In the genomic region with DNA sequence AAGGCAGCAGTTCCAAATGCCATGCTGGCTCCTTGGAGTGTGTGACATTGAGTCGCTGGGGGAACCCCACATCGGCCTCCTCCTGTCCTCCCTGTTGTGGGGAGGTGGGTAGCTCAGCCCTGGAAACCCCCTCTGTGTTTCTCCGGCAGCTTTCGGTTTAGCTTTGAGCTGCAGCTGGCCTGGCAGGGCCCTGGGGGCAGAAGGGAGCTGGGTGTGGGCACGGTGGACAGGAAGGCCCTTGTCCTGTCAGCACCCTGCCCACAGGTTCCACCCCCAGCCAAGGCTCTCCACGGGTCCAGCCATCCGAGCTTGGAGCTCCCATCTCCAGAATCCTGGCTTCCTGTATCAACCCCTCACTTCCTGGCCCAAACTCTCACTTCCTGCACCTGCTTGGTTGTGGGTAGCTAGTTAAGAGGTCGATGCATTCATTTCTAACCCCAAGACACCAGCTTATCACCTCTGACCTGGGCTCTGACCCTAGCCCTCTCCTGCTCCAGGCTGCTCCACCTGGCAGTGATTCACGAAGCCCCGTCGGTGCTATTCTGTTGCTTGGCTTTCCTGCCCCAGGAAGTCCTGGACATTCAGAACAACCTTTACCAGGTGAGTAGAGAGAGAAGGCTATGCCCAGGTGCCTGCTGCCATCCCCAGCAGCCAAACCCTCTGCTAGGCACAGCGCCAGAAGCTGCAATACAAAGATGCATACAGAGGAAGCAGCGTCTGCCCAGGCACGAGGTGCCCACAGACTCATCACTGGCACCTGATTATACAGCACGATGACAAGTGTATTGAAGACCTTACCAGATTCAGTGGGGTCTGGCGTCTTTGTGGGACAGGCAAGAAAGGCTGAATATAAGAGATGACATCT, we compare ENCODE assay signal across 10 mouse cellular contexts. TPM values are rescaled to one million over a fixed set of nuclear protein-coding genes. Genes with fewer than 3 reads are reported as not detected.
DNase-seq lines count a peak whose midpoint lies in the region; ATAC-seq lines count a peak whose summit lies in the region.
"Had no signal": no experiment of that assay in that cellular context is flagged by ENCODE, and none has a peak within 500 bp of the region (broad histone marks: within the 10 kb centered on the region; RNA-seq: fewer than 3 reads in every experiment).

No protein-coding gene starts in this region.

- H3K4me2 ChIP-seq in intestine, embryonic 16.5 days (ENCODE audit: low read depth, low read length) = no peak overlapping the region

- peaks cover 11% of the 10 kb centered on the region; the same call in 1 of the 2 replicates for H3K4me1 ChIP-seq in intestine, embryonic 16.5 days (ENCODE audit: control insufficient read depth, insufficient read depth, low read length)

- no peaks in the 10 kb centered on the region for H3K36me3 ChIP-seq in intestine, embryonic 16.5 days (ENCODE audit: control insufficient read depth, insufficient read depth, low read length)

- no peak overlapping the region for H3K4me3 ChIP-seq in intestine, embryonic 16.5 days (ENCODE audit: low read length)

- H3K27ac ChIP-seq in intestine, embryonic 16.5 days (ENCODE audit: low read length) = no peak overlapping the region

- peaks cover 9% of the 10 kb centered on the region; the same call in 1 of the 2 replicates for H3K27me3 ChIP-seq in intestine, embryonic 16.5 days (replicated peaks; ENCODE audit: control insufficient read depth, insufficient read depth, low read length)

- no peaks in the 10 kb centered on the region for H3K9me3 ChIP-seq in intestine, embryonic 16.5 days (ENCODE audit: control insufficient read depth, low read length)

- 0 out of 2 replicates have a peak overlapping the region, but pooled peaks have one; percentile 10 for H3K9ac ChIP-seq in intestine, embryonic 16.5 days (ENCODE audit: low read depth, low read length)

- peak; percentile 94 for DNase-seq in heart, adult 11 months
- DNase-seq in heart, postnatal 4 days = no peak
- peak; percentile 53 to 56 for DNase-seq in spleen, adult 18-20 months
- no peak for DNase-seq in spleen, postnatal 14 days (ENCODE audit: low spot score in 2 of 2)
- DNase-seq in thymus, postnatal 36 days = peak; percentile 52 to 63
- DNase-seq in right cerebral cortex, postnatal 14 days = no peak
- DNase-seq in gastrocnemius, postnatal 4 days (ENCODE audit: low spot score in 2 of 2) = no peak
- DNase-seq: gastrocnemius, postnatal 25 days; right cerebral cortex, adult 18-20 months had no signal

- WGBS in intestine, embryonic 16.5 days = 70% methylated on average over 16 of the region's 16 CpGs

- no peak for ATAC-seq in intestine, embryonic 16.5 days

RNA-seq across cellular contexts. Expression of gene Nfkbie, which starts 2.7 kb away (rescaled TPM):
- total RNA-seq in heart, postnatal 4 days (2021) = 1 to 10 TPM; 1.5 to 1.9 TPM
- polyA plus RNA-seq in intestine, embryonic 16.5 days (2015; fragmentation: Nextera tagmentation; extraction: Ambion mirVana) = 5.0 and 5.5 TPM in 2 replicates
- 1 to 10 TPM; 3.2 TPM for total RNA-seq in gastrocnemius, postnatal 4 days (2021)

RNA-seq across cellular contexts. Expression of gene Slc35b2, which starts 5.4 kb away (rescaled TPM):
- 10 to 100 TPM; 37.3 to 39.2 TPM for total RNA-seq in heart, postnatal 4 days (2021)
- polyA plus RNA-seq in intestine, embryonic 16.5 days (2015; fragmentation: Nextera tagmentation; extraction: Ambion mirVana) = 132 and 136 TPM in 2 replicates
- 10 to 100 TPM; 44.4 to 52.7 TPM for total RNA-seq in gastrocnemius, postnatal 4 days (2021)

RNA-seq across cellular contexts. Expression of gene Tmem151b, which starts 8.8 kb away (rescaled TPM):
- total RNA-seq in heart, postnatal 4 days (2021) = under 1 TPM; 0.20 to 0.24 TPM
- 2.2 and 2.5 TPM in 2 replicates for polyA plus RNA-seq in intestine, embryonic 16.5 days (2015; fragmentation: Nextera tagmentation; extraction: Ambion mirVana)
- under 1 TPM; 0.15 to 0.29 TPM for total RNA-seq in gastrocnemius, postnatal 4 days (2021)
- total RNA-seq: gastrocnemius, postnatal 25 days had no signal

RNA-seq across cellular contexts. Expression of gene Hsp90ab1, which starts 14.8 kb away (rescaled TPM):
- 1,000 to 10,000 TPM; 1,093 to 1,133 TPM for total RNA-seq in heart, postnatal 4 days (2021)
- 1,309 and 1,475 TPM in 2 replicates for polyA plus RNA-seq in intestine, embryonic 16.5 days (2015; fragmentation: Nextera tagmentation; extraction: Ambion mirVana)
- 1,000 to 10,000 TPM; 1,179 to 1,260 TPM for total RNA-seq in gastrocnemius, postnatal 4 days (2021)

RNA-seq across cellular contexts. Expression of gene Tcte1, which starts 35.0 kb away (rescaled TPM):
- not detected for total RNA-seq in heart, postnatal 4 days (2021)
- 0.20 and 0.47 TPM in 2 replicates for polyA plus RNA-seq in intestine, embryonic 16.5 days (2015; fragmentation: Nextera tagmentation; extraction: Ambion mirVana)
- total RNA-seq in gastrocnemius, postnatal 4 days (2021) = not detected
- total RNA-seq: gastrocnemius, postnatal 25 days had no signal

Comparison
In these comparisons a context has a peak if more than half of its experiments do, and no peak if none do; other contexts are left out.
1. DNase-seq: peak in heart, adult 11 months (single experiment), spleen, adult 18-20 months (2 of 2) and thymus, postnatal 36 days (2 of 2); none in heart, postnatal 4 days (single experiment), spleen, postnatal 14 days (0 of 2), right cerebral cortex, postnatal 14 days (single experiment) and gastrocnemius, postnatal 4 days (0 of 2).